Mouse (Mus musculus) left cerebral cortex, postnatal 25 days (tissue): Measurements from ENCODE around the gene Ice1. TPM values are rescaled to one million over a fixed set of nuclear protein-coding genes. Genes with fewer than 3 reads are reported as not detected.

Source experiments
- DNase-seq, 2 experiments: peaks; one replicate each; pipeline ENCODE4 v3.0.0; 2022; ENCODE audit warnings: low spot score in 2 of 2, mixed read lengths in 1 of 2
- intact Hi-C: fragments of 180-260 bp; cut with DNase I; formaldehyde crosslinking; loops from one replicate; pipeline ENCODE4 v1.15.1; 2025
- total RNA-seq, 2 experiments: library from RNA; stranded (reverse); gene quantifications; 2 replicates each; pipeline ENCODE4 v1.2.3; 2021

The Ice1 gene
- total RNA-seq, 2 experiments from 2014 or later, result 60.7 to 69.3 TPM

DNA sequence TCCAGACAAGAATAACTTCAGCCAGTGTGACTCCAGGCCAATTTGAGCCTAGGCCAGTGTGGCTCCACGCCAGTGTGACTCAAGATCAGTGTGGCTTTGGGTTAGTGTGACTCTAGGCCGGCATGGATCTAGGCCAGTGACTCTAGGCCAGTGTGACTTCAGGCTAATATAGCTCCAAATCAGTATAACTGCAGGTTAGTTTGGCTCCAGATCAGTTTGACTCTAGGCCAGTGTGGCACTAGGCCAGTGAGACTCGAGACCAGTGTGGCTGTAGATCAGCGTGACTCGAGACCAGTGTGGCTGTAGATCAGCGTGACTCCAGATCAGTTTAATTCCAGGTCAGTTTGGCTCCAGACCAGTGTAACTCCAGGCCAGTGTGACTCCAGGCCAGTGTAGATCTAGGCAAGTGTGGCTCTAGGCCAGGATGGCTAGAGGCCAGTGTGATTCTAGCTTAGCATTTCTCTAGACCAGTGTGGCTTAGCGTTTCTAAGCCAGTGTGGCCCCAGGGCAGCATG is 47.1 kb downstream of the Ice1 start:
- intact Hi-C loops, result no loop called here
- peak in 1 of 2 experiments; percentile 20 for DNase-seq

DNA sequence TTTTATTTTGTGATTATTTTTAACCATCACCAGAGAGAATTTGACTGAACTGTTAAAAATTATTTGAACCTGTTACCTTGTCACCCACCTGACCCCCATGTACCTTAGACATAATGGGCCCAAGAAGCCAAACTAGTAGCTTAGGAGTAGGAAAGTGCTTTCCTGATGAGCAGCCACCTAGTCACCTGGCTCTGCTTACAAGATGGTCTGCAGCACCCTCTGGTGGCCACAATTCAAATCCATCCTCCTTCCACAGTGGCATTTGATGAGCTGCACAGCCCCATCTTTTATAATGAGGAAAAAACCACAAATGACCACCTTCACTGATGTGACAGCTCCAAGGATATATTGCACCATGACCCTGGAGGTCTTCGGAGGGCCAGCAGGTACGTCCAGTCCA is 50.5 kb downstream of the Ice1 start:
- peak; percentile 68 to 79 for DNase-seq
- intact Hi-C loops, result loop anchor here (2.0 kb wide), 1 partner anchor 890 kb away; no protein-coding TSS in a partner anchor

DNA sequence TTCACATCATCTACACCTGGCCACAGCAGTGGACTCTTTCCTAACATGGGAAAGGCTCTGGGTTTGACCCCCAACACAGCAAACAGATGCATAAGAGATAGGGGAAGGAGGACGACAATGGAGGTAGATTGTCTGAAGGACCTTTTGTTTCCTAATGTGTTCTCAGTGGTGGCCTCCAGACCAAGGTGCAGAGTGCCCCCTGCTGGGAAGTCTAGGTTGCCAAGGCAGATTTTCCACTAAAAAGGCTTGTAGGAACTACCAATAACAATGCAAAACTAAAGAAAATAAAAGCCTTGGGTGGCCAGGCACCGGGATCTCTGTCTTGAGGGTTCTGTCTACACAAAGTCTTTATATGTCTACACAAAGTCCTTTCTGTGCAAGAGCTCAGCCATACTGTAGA is 54.9 kb downstream of the Ice1 start:
- intact Hi-C loops, result loop anchor here (2.0 kb wide), 1 partner anchor 842 kb away; no protein-coding TSS in a partner anchor
- DNase-seq, result peak; percentile 58 to 62

DNA sequence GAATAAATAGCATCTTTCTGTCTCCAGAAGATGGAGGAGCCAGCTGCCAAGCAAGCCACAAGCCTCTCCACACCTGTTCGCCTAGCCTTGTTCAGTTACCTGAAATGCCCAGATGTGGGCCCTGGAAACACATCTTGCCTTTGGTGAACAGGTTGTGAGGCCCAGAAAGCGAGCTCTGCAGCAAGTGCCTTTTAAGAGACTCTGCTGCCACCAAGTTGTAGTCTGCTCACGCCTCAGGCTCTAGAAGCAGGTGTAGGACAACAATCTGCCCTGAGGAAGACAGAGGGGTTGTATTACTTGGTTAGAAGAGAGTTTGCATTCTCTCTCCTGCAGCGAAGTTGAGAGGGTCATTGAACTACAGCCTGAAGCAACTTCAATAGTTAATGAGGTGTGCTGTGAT is 55.9 kb downstream of the Ice1 start:
- DNase-seq, result no peak
- intact Hi-C loops, result no loop called here

DNA sequence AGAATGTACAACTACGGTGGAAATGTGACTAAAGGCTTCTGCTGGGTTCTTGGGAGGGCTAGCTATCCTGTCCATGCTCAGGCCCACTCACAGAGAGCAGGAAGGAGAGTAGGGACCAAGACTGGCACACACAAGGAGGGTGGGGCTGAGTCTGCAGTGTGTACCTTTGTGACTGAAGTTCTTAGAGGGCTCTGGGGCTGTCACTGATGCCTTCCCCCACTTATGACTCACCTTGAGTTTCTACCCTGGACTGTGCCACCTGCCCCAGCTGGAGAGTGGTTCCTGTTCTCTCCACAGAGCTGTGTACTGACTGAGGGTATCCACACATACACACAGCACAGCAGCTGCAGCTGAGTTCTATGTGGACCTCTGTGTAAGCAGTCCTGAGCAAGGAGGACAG is 63.2 kb downstream of the Ice1 start:
- intact Hi-C loops, result no loop called here
- DNase-seq, result no peak

- intact Hi-C loops, result no loop called here
Measured at GRCm38 (mm10) chr13:70567889-70568288, 69.5 kb downstream of the Ice1 start.

GRCm38 (mm10) chr13:70553456-70553855 is 84.0 kb downstream of the Ice1 start:
- DNase-seq, result no peak
- intact Hi-C loops, result no loop called here

More at GRCm38 (mm10) chr13:70567889-70568288, 69.5 kb downstream of the Ice1 start:
- DNase-seq, result no peak

- intact Hi-C loops, result no loop called here
- no peak for DNase-seq
Measured at GRCm38 (mm10) chr13:70547457-70547856, 90.0 kb downstream of the Ice1 start.

GRCm38 (mm10) chr13:70545261-70545660 is 92.2 kb downstream of the Ice1 start:
- intact Hi-C loops, result no loop called here
- DNase-seq, result peak in 1 of 2 experiments; percentile 49

DNA sequence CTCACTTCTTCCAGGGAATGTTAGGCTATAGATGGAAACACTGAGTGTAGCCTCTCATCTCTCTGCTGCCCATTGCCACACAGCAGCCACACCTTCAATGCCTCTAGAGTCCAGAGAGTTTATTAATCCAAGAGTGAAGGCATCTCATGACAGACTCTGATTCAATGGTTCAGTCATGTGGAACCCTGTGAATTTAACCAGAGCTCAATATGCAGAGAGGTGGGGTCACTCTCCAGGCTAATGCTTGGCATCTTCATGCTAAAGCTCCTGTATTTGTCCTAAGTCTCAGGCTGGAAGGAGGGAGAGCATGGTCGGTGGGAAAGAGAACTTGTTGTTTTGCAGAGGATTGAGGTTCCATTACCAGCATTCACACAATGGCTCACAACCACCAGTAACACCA is 97.6 kb downstream of the Ice1 start:
- DNase-seq, result no peak
- intact Hi-C loops, result no loop called here

- DNase-seq, result peak in 1 of 2 experiments; percentile 26
- intact Hi-C loops, result no loop called here
Measured at GRCm38 (mm10) chr13:70533412-70533811, 104.0 kb downstream of the Ice1 start.

DNA sequence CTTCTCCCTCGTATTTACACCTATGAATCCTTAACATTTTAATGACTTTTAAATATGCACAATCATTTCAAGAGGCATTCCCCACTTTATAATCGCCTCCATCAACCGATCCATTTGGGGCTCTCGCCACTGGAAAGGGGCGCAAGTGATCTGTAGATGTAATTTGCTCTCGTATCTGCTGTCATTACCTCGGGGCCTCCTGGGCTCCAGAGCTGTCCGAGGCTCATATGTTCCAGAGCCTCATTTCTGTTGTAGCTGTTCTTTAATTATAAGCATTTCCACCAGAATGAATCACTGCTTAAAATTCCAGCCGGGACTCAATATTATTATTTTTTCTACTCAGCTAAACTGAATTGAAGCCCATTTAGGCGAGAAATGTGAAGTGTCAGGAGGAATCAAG is 104.7 kb downstream of the Ice1 start:
- intact Hi-C loops, result no loop called here
- no peak for DNase-seq

DNA sequence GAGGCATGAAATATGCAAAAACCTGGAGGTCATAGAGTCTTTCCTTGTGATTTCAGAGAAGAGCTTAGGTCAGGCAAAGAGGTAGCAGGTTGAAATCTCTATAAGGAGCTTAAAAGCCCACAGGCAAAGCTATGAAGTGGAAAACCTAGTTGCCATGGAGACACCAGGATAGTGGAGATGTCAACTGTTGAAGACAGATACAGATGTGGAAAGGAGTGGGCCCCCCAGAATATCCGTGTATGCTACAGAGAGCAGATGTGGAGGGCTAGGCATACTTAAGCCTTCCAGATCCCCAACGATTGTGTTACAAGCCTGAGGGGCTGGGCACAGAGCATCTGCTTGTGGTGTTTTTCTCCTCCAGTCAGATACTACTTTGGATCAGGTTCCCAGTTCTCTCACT is 119.8 kb downstream of the Ice1 start:
- intact Hi-C loops, result no loop called here
- DNase-seq, result no peak

DNA sequence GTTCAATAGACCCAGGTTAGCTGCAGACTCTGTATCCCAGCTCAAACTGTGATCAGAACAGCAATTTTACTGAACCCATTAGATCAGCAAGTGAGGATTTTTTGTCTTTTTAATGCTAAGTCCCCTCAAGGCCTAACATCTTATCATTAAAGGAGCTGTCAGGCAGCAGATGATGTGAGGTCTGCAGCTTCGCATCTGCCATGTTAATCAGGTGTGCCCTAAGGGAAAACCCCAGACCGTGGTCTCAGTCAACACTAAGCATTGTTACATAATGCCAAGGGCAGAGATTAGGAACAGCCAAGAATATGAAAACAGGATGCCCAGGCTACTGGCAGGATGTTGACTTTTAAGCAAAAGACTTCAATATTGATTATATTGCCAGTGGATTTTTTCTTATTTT is 122.4 kb downstream of the Ice1 start:
- DNase-seq, result no peak
- intact Hi-C loops, result no loop called here

- DNase-seq, result no peak
- intact Hi-C loops, result no loop called here
Measured at GRCm38 (mm10) chr13:70510199-70510598, 127.2 kb downstream of the Ice1 start.

DNA sequence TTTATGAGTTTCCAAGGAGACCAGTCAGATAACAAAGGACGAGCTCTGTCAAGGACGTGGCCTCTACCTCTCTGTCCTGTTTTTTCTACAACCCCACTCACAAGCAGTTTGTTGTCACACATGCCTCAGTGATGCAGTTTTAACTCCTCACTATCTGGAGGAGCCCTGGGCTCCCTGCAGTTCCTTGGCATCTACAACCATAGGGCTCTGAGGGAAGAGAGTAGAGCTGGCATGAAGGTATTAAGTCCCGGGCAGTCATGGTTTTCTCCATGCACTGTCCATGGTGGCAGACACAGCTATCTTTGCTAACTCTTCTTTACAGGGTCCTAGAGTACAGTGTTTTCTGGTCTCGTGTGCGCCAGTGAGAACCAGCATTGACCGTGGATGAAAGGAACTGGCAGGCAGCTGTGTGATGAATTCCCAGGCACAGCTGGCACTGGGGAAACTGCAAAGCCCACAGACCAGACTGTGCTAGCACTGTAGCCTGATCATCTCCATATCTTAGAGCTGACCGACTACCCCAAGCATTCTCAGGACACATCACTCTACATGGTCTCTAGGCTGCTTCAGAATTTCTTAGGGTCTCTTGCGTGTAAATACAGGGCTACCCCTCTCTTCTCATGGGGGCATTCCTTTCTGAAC is 127.9 kb downstream of the Ice1 start:
- DNase-seq, result no peak
- intact Hi-C loops, result no loop called here

- no peak for DNase-seq
- intact Hi-C loops, result no loop called here
Measured at GRCm38 (mm10) chr13:70508708-70509374, 128.6 kb downstream of the Ice1 start.
